Mouse (Mus musculus): ENCODE data around the gene Helz.

GRCm38 (mm10) chr11:107675246-107675645, 127.5 kb downstream of the Helz start:
- TF ChIP-seq CTCF (IDR thresholded peaks at IDR 0.05; ENCODE audit: low read depth) = no peak
- no peak for TF ChIP-seq EP300 (optimal IDR thresholded peaks at IDR 0.05)
